Mouse (Mus musculus) spleen, postnatal 4 days (tissue): ENCODE data around the gene Ubp1.

Experiments
- DNase-seq, 2 experiments: peaks; one replicate each; pipeline ENCODE4 v3.0.0; 2022; ENCODE audit warnings: low spot score in 2 of 2

Ubp1 gene

GRCm38 (mm10) chr9:113969399-113969798 lies 38.7 kb downstream of the Ubp1 start:
- no peak for DNase-seq

- DNase-seq = peak; percentile 70 to 82
These were observed 39.3 kb downstream of the Ubp1 start for GRCm38 (mm10) chr9:113970041-113970440.

GRCm38 (mm10) chr9:113971615-113972014 lies 40.9 kb downstream of the Ubp1 start:
- no peak for DNase-seq

GRCm38 (mm10) chr9:113973857-113974256 lies 43.1 kb downstream of the Ubp1 start:
- no peak for DNase-seq

GRCm38 (mm10) chr9:113974945-113975344 lies 44.2 kb downstream of the Ubp1 start:
- DNase-seq = no peak

GRCm38 (mm10) chr9:113975442-113975841 lies 44.7 kb downstream of the Ubp1 start:
- DNase-seq = no peak

- DNase-seq = no peak
These were observed 45.5 kb downstream of the Ubp1 start for GRCm38 (mm10) chr9:113976264-113976663.

- DNase-seq = no peak
These were observed 46.6 kb downstream of the Ubp1 start for GRCm38 (mm10) chr9:113977225-113977840.

GRCm38 (mm10) chr9:113978656-113979055 lies 47.9 kb downstream of the Ubp1 start:
- no peak for DNase-seq

- no peak for DNase-seq
These were observed 48.6 kb downstream of the Ubp1 start for GRCm38 (mm10) chr9:113979356-113979755.

GRCm38 (mm10) chr9:113981099-113981880 lies 50.6 kb downstream of the Ubp1 start:
- no peak for DNase-seq

GRCm38 (mm10) chr9:113982451-113982850 lies 51.7 kb downstream of the Ubp1 start:
- no peak for DNase-seq

- DNase-seq = no peak
These were observed 52.3 kb downstream of the Ubp1 start for GRCm38 (mm10) chr9:113982883-113983670.

GRCm38 (mm10) chr9:113984946-113985620 lies 54.3 kb downstream of the Ubp1 start:
- no peak for DNase-seq

GRCm38 (mm10) chr9:113990547-113991248 lies 60.0 kb downstream of the Ubp1 start:
- peak; percentile 77 to 94 for DNase-seq

- no peak for DNase-seq
These were observed 62.1 kb downstream of the Ubp1 start for GRCm38 (mm10) chr9:113992810-113993209.

- no peak for DNase-seq
These were observed 67.6 kb downstream of the Ubp1 start for GRCm38 (mm10) chr9:113998311-113998710.

- no peak for DNase-seq
These were observed 76.1 kb downstream of the Ubp1 start for GRCm38 (mm10) chr9:114006801-114007200.

GRCm38 (mm10) chr9:114007850-114008350 lies 77.2 kb downstream of the Ubp1 start:
- DNase-seq = no peak

GRCm38 (mm10) chr9:114009526-114009925 lies 78.8 kb downstream of the Ubp1 start:
- DNase-seq = no peak

GRCm38 (mm10) chr9:114011203-114011602 lies 80.5 kb downstream of the Ubp1 start:
- no peak for DNase-seq
